Mouse (Mus musculus) thymus, adult 2 months (tissue): ENCODE measurements around the gene Srpk2. TPM values are rescaled to one million over a fixed set of nuclear protein-coding genes. Genes with fewer than 3 reads are reported as not detected.

ENCODE experiments used
- DNase-seq: peaks from one replicate; pipeline ENCODE4 v3.0.0; 2021
- H3K27ac ChIP-seq: fragments of 200-500 bp; 2 replicates; pipeline ENCODE4 v1.5.1; 2012; ENCODE audit warnings: low read length, control low read depth; ENCODE audit not compliant: control insufficient read depth, insufficient read depth
- H3K27me3 ChIP-seq: fragments of 200-500 bp; 2 replicates; pipeline ENCODE4 v1.6.1; 2012; ENCODE audit warnings: mild to moderate bottlenecking, low read length, moderate library complexity, mixed read lengths; ENCODE audit not compliant: control insufficient read depth, insufficient read depth
- H3K36me3 ChIP-seq: fragments of 200-500 bp; 2 replicates; pipeline ENCODE4 v1.6.1; 2012; ENCODE audit warnings: mild to moderate bottlenecking, low read length, moderate library complexity; ENCODE audit not compliant: control insufficient read depth, insufficient read depth
- H3K4me1 ChIP-seq: fragments of 200-500 bp; replicated peaks from 2 replicates; pipeline ENCODE4 v1.6.1; 2012; ENCODE audit warnings: low read length; ENCODE audit not compliant: control insufficient read depth, insufficient read depth
- H3K4me3 ChIP-seq: fragments of 200-500 bp; 2 replicates; pipeline ENCODE4 v1.5.1; 2012; ENCODE audit warnings: mild to moderate bottlenecking, low read length, control low read depth, moderate library complexity; ENCODE audit not compliant: control insufficient read depth, insufficient read depth
- CTCF ChIP-seq: fragments of 200-500 bp; IDR thresholded peaks from 2 replicates; pipeline ENCODE4 v1.5.1; 2012; ENCODE audit warnings: mild to moderate bottlenecking, control low read depth, low read length, moderate library complexity, borderline replicate concordance; ENCODE audit not compliant: control insufficient read depth, poor library complexity, insufficient read depth; ENCODE audit errors: extremely low read depth
- POLR2A ChIP-seq: fragments of 200-500 bp; IDR thresholded peaks from 2 replicates; pipeline ENCODE4 v1.6.1; 2012; ENCODE audit warnings: mild to moderate bottlenecking, low read length, control low read depth, moderate library complexity; ENCODE audit not compliant: control insufficient read depth, poor library complexity, insufficient read depth; ENCODE audit errors: extremely low read depth
- WGBS: fragments of 180-500 bp; shearing (Covaris S2); methylation state at CpG from one replicate; pipeline ENCODE4 v1.1.7; 2018; 5-methylcytosine and 5-hydroxymethylcytosine counted together
- polyA plus RNA-seq: library from polyadenylated mRNA; depleted of rRNA; stranded (reverse); fragments of >200 nt; gene quantifications from 2 replicates; pipeline ENCODE4 v1.2.3, GENCODE M21; 2012

Gene Srpk2
- polyA plus RNA-seq, 1 experiment = 13.8 TPM

DNA sequence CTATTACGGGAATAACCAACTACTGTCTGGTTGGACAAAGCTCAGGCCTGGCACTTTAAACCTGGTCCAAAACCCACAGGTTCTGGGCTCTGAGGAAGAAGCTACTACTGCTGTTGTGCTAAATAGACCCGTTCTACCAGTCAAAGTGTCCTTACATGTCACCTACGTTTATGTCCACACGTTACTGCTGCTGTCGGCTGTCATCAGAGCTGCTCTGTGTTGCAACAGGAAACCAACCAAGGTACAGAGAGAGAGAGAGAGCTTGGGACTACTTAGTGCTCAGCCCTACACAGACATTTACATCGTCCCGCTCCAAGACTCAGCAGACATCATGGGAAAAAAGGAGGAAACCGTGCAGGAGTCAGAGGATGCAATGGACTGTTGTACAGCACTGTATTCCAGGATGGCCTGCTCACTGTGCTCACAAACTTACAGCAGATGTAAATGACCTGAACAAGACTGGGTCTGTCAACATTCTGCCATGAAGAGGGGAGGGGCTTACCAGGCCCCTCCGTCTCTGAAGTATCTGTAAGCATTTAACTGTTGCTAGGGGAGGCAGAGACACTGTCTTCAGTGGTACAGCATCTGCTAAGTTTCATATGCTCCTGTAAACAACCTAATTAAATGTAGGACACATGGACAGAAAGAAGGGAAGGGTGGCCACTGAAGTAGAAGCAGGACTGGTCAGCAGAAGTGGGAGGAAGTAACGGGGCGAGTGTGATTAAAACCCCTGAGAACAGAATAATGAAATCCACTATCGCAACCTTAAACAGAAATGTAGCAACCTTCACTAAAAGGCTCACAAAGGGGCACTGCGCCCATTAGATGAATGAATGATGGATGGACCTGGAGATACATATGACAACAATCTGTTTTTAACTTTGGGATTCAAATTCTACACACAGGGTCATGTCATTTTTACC lies 97.6 kb downstream of the Srpk2 start:
- Histone ChIP-seq H3K4me1 (no peaks in the 10 kb centered on the region), H3K27ac (no peak overlapping the region), H3K36me3 (no peaks in the 10 kb centered on the region), H3K27me3 (no peaks in the 10 kb centered on the region), H3K4me3 (no peak overlapping the region)
- DNase-seq = no peak
- TF ChIP-seq POLR2A (no peak), CTCF (no peak)
- 94% methylated on average over 13 of the region's 13 CpGs for WGBS

GRCm38 (mm10) chr5:23581484-23582060 lies 102.8 kb downstream of the Srpk2 start:
- no peaks in the 10 kb centered on the region for H3K36me3 ChIP-seq
- WGBS = 95% methylated on average over 2 of the region's 2 CpGs
- no peak overlapping the region for H3K4me3 ChIP-seq
- TF ChIP-seq CTCF (no peak), POLR2A (no peak)
- H3K27me3 ChIP-seq = no peaks in the 10 kb centered on the region
- DNase-seq = no peak
- no peaks in the 10 kb centered on the region for H3K4me1 ChIP-seq
- no peak overlapping the region for H3K27ac ChIP-seq

DNA sequence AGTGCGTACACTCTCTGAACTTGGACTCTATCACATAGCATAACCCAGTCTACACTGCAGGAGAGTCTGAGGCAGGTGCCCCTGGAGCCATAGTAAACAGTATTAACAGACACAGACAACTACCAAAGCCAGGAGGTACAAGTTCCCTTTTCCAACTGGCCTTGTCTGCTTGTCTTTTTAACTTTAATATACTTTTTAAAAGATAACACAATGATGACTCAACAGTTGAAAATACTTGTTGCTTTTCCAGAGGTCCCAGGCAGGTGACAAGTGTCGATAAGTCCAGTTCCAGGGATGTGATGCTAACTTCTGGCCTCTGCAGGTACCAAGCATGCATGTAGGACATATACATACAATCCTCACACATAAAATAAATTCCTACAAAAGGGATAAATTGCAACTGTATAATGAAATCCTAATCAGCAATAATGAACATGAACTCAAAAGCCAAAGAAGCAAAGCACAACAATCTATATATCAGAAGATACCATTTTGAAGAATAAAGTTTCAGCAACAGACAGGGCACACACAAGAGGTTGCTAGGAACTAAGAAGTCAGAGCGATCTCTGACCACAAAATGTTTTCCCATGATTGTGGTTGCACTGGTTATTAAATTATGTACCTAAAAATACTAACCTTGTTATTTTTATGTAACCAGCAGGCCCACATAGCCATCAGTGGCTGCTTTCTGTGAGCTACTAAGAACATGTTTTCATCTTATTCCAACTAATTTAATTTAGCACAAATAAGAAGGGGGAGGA lies 105.1 kb downstream of the Srpk2 start:
- Histone ChIP-seq H3K27ac (no peak overlapping the region), H3K36me3 (no peaks in the 10 kb centered on the region), H3K4me3 (no peak overlapping the region), H3K27me3 (no peaks in the 10 kb centered on the region), H3K4me1 (no peaks in the 10 kb centered on the region)
- WGBS = 59% methylated on average over 3 of the region's 3 CpGs
- DNase-seq = no peak
- TF ChIP-seq CTCF (no peak), POLR2A (no peak)

GRCm38 (mm10) chr5:23578322-23578957 lies 106.0 kb downstream of the Srpk2 start:
- Histone ChIP-seq H3K27ac (no peak overlapping the region), H3K36me3 (no peaks in the 10 kb centered on the region), H3K27me3 (no peaks in the 10 kb centered on the region), H3K4me1 (no peaks in the 10 kb centered on the region), H3K4me3 (no peak overlapping the region)
- whole genome bisulfite sequencing = 88% methylated on average over 4 of the region's 4 CpGs
- DNase-seq = no peak
- no peak for TF ChIP-seq POLR2A
- TF ChIP-seq CTCF = no peak

- 70% methylated on average over 4 of the region's 4 CpGs for WGBS
- Histone ChIP-seq H3K27me3 (no peaks in the 10 kb centered on the region), H3K36me3 (no peaks in the 10 kb centered on the region), H3K4me3 (no peak overlapping the region), H3K4me1 (no peaks in the 10 kb centered on the region), H3K27ac (no peak overlapping the region)
- no peak for DNase-seq
- TF ChIP-seq POLR2A = no peak
These were observed 106.6 kb downstream of the Srpk2 start for GRCm38 (mm10) chr5:23577847-23578246.
